Mouse (Mus musculus) forebrain, embryonic 15.5 days (tissue): ENCODE results near the gene Mapk1ip1l. TPM values are rescaled to one million over a fixed set of nuclear protein-coding genes. Genes with fewer than 3 reads are reported as not detected.

Experiments
- ATAC-seq: fragments of 200-750 bp; cut with Nextera tagmentation; replicated peaks from 2 replicates; pipeline ENCODE4 v1.8.0; 2017; ENCODE audit warnings: mild to moderate bottlenecking, moderate TSS enrichment, moderate library complexity
- H3K27ac ChIP-seq: fragments of 300-500 bp; sonication (generic); replicated peaks from 2 replicates; pipeline ENCODE4 v1.5.1; 2015; ENCODE audit warnings: mild to moderate bottlenecking, inconsistent platforms
- H3K27me3 ChIP-seq: fragments of 300-500 bp; sonication (generic); 2 replicates; pipeline ENCODE4 v1.6.1; 2015; ENCODE audit warnings: inconsistent platforms
- H3K36me3 ChIP-seq: fragments of 300-500 bp; sonication (generic); 2 replicates; pipeline ENCODE4 v1.6.1; 2015; ENCODE audit warnings: mild to moderate bottlenecking, inconsistent platforms
- H3K4me1 ChIP-seq: fragments of 300-500 bp; sonication (generic); 2 replicates; pipeline ENCODE4 v1.6.1; 2015; ENCODE audit warnings: inconsistent platforms
- H3K4me2 ChIP-seq: fragments of 300-500 bp; sonication (generic); replicated peaks from 2 replicates; pipeline ENCODE4 v1.6.1; 2015; ENCODE audit warnings: mild to moderate bottlenecking, inconsistent platforms
- H3K4me3 ChIP-seq: fragments of 300-500 bp; sonication (generic); 2 replicates; pipeline ENCODE4 v1.5.1; 2015; ENCODE audit warnings: mild to moderate bottlenecking, inconsistent platforms
- H3K9ac ChIP-seq: fragments of 300-500 bp; sonication (generic); replicated peaks from 2 replicates; pipeline ENCODE4 v1.6.1; 2015; ENCODE audit warnings: mild to moderate bottlenecking, inconsistent platforms
- H3K9me3 ChIP-seq: fragments of 300-500 bp; sonication (generic); 2 replicates; pipeline ENCODE4 v1.6.1; 2016; ENCODE audit warnings: inconsistent platforms
- WGBS: fragments of 180-500 bp; shearing (Covaris S2); methylation state at CpG from one replicate; pipeline ENCODE4 v1.1.7; 2015; ENCODE audit warnings: mixed read lengths; 5-methylcytosine and 5-hydroxymethylcytosine counted together
- polyA plus RNA-seq: library from polyadenylated mRNA; unstranded; fragments of >200 nt; fragmentation: Nextera tagmentation; extraction: Ambion mirVana; gene quantifications from 2 replicates; pipeline ENCODE4 v1.2.1, GENCODE M21; 2015

Mapk1ip1l gene
- polyA plus RNA-seq, 1 experiment from 2014 or later: 58.8 TPM

DNA sequence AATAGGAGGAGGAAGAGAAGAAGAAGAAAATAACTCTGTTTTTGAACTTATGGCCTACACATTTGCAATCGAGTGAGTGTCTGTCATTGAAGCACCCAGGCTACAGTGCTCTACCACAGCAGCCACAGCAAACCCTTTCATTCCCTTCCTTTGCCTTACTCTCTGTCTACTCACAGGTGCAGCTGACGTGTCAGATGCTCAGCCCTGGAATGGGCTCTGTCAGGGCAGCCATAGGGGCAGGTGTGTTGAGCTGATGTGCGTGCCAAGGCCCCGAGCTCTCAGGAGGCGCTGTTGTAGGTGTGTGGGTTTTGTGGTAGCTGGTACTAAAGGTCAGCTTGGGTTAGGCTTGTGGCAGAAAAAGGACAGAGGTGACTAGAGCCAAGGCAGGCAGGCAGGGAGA lies 71.7 kb downstream of the Mapk1ip1l start:
- Histone ChIP-seq H3K9ac (no peak overlapping the region), H3K4me1 (peaks cover 40% of the 10 kb centered on the region), H3K4me2 (no peak overlapping the region), H3K36me3 (no peaks in the 10 kb centered on the region), H3K27me3 (peaks cover 29% of the 10 kb centered on the region), H3K9me3 (no peaks in the 10 kb centered on the region), H3K4me3 (no peak overlapping the region), H3K27ac (no peak overlapping the region)
- no peak for ATAC-seq
- WGBS: 88% methylated on average over 5 of the region's 5 CpGs

DNA sequence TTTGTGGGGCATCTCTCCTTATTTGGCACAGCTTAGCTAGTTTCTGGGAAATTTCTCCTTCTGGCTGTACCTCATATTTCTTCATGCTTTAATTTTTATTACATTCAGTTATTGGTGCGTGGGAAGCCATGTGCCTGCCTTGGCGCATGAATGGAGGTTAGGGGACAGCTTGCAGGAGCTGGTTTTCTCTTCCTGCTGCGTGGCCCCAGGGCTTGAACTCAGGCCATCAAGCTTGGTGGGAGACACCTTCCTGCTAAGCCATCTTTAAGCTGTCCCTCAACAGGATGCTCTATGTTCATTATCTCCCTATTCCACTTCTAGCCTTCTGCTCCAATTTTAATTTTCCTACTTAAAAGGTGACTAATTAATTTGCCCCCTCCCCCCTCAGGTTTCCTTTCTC lies 72.7 kb downstream of the Mapk1ip1l start:
- Histone ChIP-seq H3K9ac (no peak overlapping the region), H3K4me3 (no peak overlapping the region), H3K4me1 (peaks cover 32% of the 10 kb centered on the region), H3K27ac (no peak overlapping the region), H3K27me3 (peaks cover 29% of the 10 kb centered on the region), H3K4me2 (no peak overlapping the region), H3K36me3 (no peaks in the 10 kb centered on the region), H3K9me3 (no peaks in the 10 kb centered on the region)
- 75% methylated on average over 3 of the region's 3 CpGs for WGBS
- no peak for ATAC-seq

GRCm38 (mm10) chr14:47371689-47372088 lies 73.6 kb downstream of the Mapk1ip1l start:
- Histone ChIP-seq H3K9ac (no peak overlapping the region), H3K4me3 (no peak overlapping the region), H3K36me3 (no peaks in the 10 kb centered on the region), H3K4me1 (peaks cover 25% of the 10 kb centered on the region), H3K27ac (no peak overlapping the region), H3K9me3 (no peaks in the 10 kb centered on the region), H3K4me2 (no peak overlapping the region), H3K27me3 (peaks cover 29% of the 10 kb centered on the region)
- 75% methylated on average over 6 of the region's 6 CpGs for WGBS
- ATAC-seq: no peak

Other genes starting within 250 kb of the Mapk1ip1l start
- 1.7 and 2.3 TPM in 2 replicates for gene Gch1, start 108.9 kb upstream of the Mapk1ip1l start, polyA plus RNA-seq
- 17.7 and 19.9 TPM in 2 replicates for gene Wdhd1, start 21.4 kb upstream of the Mapk1ip1l start, polyA plus RNA-seq
- gene Socs4, start 21.3 kb upstream of the Mapk1ip1l start, polyA plus RNA-seq: 3.1 and 3.6 TPM in 2 replicates
- 1.8 and 2.6 TPM in 2 replicates for gene Lgals3, start 69.5 kb downstream of the Mapk1ip1l start, polyA plus RNA-seq
- gene Dlgap5, start 120.1 kb downstream of the Mapk1ip1l start, polyA plus RNA-seq: 17.7 and 22.4 TPM in 2 replicates
- gene Fbxo34, start 152.2 kb downstream of the Mapk1ip1l start, polyA plus RNA-seq: 20.4 and 22.5 TPM in 2 replicates